Mouse (Mus musculus) midbrain, embryonic 13.5 days (tissue): ENCODE data around the gene Ifna15. TPM values are rescaled to one million over a fixed set of nuclear protein-coding genes. Genes with fewer than 3 reads are reported as not detected.
A peak's percentile ranks its signal among the peaks of the same experiment; 100 is the strongest.
"Not testable (repeated sequence)": the region's sequence is repeated elsewhere in the genome, so short reads cannot be mapped to it uniquely, and the experiment has no call there.

ENCODE experiments used
- ATAC-seq: fragments of 200-750 bp; cut with Nextera tagmentation; 2 replicates; pipeline ENCODE4 v1.8.0; 2017; ENCODE audit warnings: mild to moderate bottlenecking, moderate TSS enrichment, moderate library complexity
- H3K27ac ChIP-seq: fragments of 300-500 bp; sonication (generic); 2 replicates; pipeline ENCODE4 v1.5.1; 2015; ENCODE audit warnings: inconsistent platforms, mild to moderate bottlenecking, moderate library complexity
- H3K27me3 ChIP-seq: fragments of 300-500 bp; sonication (generic); 2 replicates; pipeline ENCODE4 v1.6.1; 2015; ENCODE audit warnings: mild to moderate bottlenecking, inconsistent platforms
- H3K36me3 ChIP-seq: fragments of 300-500 bp; sonication (generic); 2 replicates; pipeline ENCODE4 v1.6.1; 2015; ENCODE audit warnings: mild to moderate bottlenecking, inconsistent platforms
- H3K4me1 ChIP-seq: fragments of 300-500 bp; sonication (generic); replicated peaks from 2 replicates; pipeline ENCODE4 v1.6.1; 2015; ENCODE audit warnings: inconsistent platforms
- H3K4me2 ChIP-seq: fragments of 300-500 bp; sonication (generic); replicated peaks from 2 replicates; pipeline ENCODE4 v1.6.1; 2015; ENCODE audit warnings: moderate library complexity, mild to moderate bottlenecking, inconsistent platforms
- H3K4me3 ChIP-seq: fragments of 300-500 bp; sonication (generic); replicated peaks from 2 replicates; pipeline ENCODE4 v1.5.1; 2015; ENCODE audit warnings: mild to moderate bottlenecking, inconsistent platforms
- H3K9ac ChIP-seq: fragments of 300-500 bp; sonication (generic); replicated peaks from 2 replicates; pipeline ENCODE4 v1.6.1; 2015; ENCODE audit warnings: mild to moderate bottlenecking, inconsistent platforms
- H3K9me3 ChIP-seq: fragments of 300-500 bp; sonication (generic); 2 replicates; pipeline ENCODE4 v1.6.1; 2016; ENCODE audit warnings: mild to moderate bottlenecking, inconsistent platforms
- WGBS: fragments of 180-500 bp; shearing (Covaris S2); methylation state at CpG from one replicate; pipeline ENCODE4 v1.1.7; 2015; 5-methylcytosine and 5-hydroxymethylcytosine counted together
- polyA plus RNA-seq: library from polyadenylated mRNA; unstranded; fragments of >200 nt; fragmentation: Nextera tagmentation; extraction: Ambion mirVana; gene quantifications from 2 replicates; pipeline ENCODE4 v1.2.1, GENCODE M21; 2015

Gene Ifna15
- not detected in 2 replicates for polyA plus RNA-seq

DNA sequence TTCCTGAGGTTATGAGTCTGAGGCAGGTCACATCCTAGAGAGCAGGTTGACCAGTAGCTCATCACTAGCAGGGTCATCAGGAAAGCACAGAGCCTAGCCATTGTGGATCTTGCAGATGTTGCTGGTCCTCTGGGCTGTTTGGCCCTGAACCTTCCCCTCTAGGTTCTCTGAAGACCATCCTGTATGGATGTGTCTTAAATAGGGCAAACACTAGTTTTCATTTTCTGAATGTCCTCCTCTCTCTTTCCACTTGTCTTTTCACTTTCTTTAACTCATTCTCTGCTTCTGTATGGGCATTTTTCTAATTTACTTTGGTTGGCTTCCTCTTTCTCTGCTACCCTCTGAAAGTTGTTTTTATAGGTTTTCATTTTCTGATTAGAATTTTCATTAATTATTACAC is at the start of gene Ifna15:
Ifna15 (minus strand) TSS at position 101 of the 400 bp plus-strand sequence.
- H3K4me2 ChIP-seq, H3K36me3 ChIP-seq, H3K9ac ChIP-seq, H3K27me3 ChIP-seq, H3K9me3 ChIP-seq, H3K27ac ChIP-seq, ATAC-seq, H3K4me1 ChIP-seq, H3K4me3 ChIP-seq: not testable (repeated sequence)

GRCm38 (mm10) chr4:88603276-88603675 is 45.2 kb upstream of the Ifna15 start, which contains the start of gene Ifna12:
TSS of gene Ifna12 (minus strand) at chr4:88603376.
- no peak within 1 kb of the TSS for H3K9ac ChIP-seq
- no peaks in the 10 kb centered on the region for H3K27me3 ChIP-seq
- no peaks in the 10 kb centered on the region for H3K4me1 ChIP-seq
- ATAC-seq, result no peak
- no peak within 1 kb of the TSS for H3K27ac ChIP-seq
- no peak within 1 kb of the TSS for H3K4me3 ChIP-seq
- H3K9me3 ChIP-seq, result no peaks in the 10 kb centered on the region
- H3K36me3 ChIP-seq, result no peaks in the 10 kb centered on the region
- H3K4me2 ChIP-seq, result no peak within 1 kb of the TSS

GRCm38 (mm10) chr4:88592285-88592684 is 34.2 kb upstream of the Ifna15 start, which contains the start of gene Ifna9:
TSS of gene Ifna9 (minus strand) at chr4:88592385.
- Histone ChIP-seq H3K4me1 (no peaks in the 10 kb centered on the region), H3K36me3 (no peaks in the 10 kb centered on the region), H3K9me3 (no peaks in the 10 kb centered on the region), H3K4me3 (no peak within 1 kb of the TSS), H3K27ac (no peak within 1 kb of the TSS), H3K9ac (no peak within 1 kb of the TSS), H3K27me3 (no peaks in the 10 kb centered on the region), H3K4me2 (no peak within 1 kb of the TSS)
- 90% methylated on average over 1 of the region's 1 CpGs for WGBS
- ATAC-seq, result no peak

GRCm38 (mm10) chr4:88571698-88572097 is 13.7 kb upstream of the Ifna15 start, which contains the start of gene Ifna14:
TSS of gene Ifna14 (minus strand) at chr4:88571798.
- H3K9me3 ChIP-seq, result no peaks in the 10 kb centered on the region
- no peak for ATAC-seq
- H3K4me2 ChIP-seq, result no peak within 1 kb of the TSS
- 84% methylated on average over 1 of the region's 1 CpGs for WGBS
- no peak within 1 kb of the TSS for H3K9ac ChIP-seq
- H3K4me3 ChIP-seq, result no peak within 1 kb of the TSS
- H3K27me3 ChIP-seq, result no peaks in the 10 kb centered on the region
- no peaks in the 10 kb centered on the region for H3K36me3 ChIP-seq
- no peaks in the 10 kb centered on the region for H3K4me1 ChIP-seq
- no peak within 1 kb of the TSS for H3K27ac ChIP-seq

DNA sequence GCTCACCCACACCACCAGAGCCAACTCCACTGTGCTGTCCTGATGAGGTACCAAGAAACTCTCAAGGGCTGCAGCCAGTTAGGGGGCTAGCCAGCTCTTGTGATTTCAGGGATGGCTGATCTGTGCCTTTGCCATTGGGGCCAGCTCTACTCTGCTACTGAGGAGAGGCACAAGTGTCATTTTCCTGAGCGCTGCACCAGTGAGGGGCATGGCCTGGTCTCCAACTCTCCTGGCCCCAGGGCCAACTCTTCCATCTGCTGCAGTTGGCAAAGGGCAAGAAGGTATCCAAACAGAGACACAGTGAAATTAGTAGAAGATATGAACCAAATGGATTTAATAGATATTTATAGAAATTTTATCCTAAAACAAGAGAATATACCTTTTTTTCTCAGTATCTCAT is 3.7 kb upstream of the Ifna15 start:
- Histone ChIP-seq H3K27ac (no peak overlapping the region), H3K27me3 (no peaks in the 10 kb centered on the region), H3K4me1 (no peaks in the 10 kb centered on the region), H3K9me3 (no peaks in the 10 kb centered on the region), H3K4me3 (no peak overlapping the region), H3K36me3 (no peaks in the 10 kb centered on the region), H3K9ac (no peak overlapping the region), H3K4me2 (no peak overlapping the region)
- WGBS, result 97% methylated on average over 1 of the region's 1 CpGs
- ATAC-seq, result no peak

- Histone ChIP-seq H3K27ac (no peak overlapping the region), H3K4me3 (peak overlapping the region; percentile 22; the same call in 1 of the 2 replicates), H3K27me3 (no peaks in the 10 kb centered on the region), H3K4me1 (peaks cover 7% of the 10 kb centered on the region; the same call in 1 of the 2 replicates), H3K4me2 (peak overlapping the region; percentile 42), H3K9ac (no peak overlapping the region), H3K9me3 (no peaks in the 10 kb centered on the region), H3K36me3 (no peaks in the 10 kb centered on the region)
- 37% methylated on average over 22 of the region's 22 CpGs for WGBS
- peak; percentile 58 for ATAC-seq
Observed at GRCm38 (mm10) chr4:88550161-88550945, 7.7 kb downstream of the Ifna15 start.

DNA sequence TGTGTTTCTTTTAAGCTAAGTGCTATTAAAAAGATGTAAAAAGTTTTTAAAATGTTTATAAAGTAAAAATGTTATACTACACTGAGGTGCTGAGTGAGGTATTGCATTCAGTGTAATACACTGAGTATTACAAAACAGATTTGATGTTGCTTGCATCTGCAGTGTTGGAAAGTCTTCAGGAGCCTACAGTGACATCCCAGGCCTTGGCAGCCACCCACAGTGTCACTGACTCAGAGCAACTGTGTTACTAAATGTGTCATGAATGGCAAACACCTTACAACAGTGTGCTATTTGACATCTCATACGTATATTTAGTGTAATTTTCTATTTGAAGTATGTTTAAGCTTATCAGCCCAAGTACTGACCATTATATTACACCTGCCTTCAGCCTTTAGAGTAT is 10.1 kb downstream of the Ifna15 start:
- Histone ChIP-seq H3K4me3 (no peak overlapping the region), H3K9me3 (no peaks in the 10 kb centered on the region), H3K4me2 (no peak overlapping the region), H3K27me3 (no peaks in the 10 kb centered on the region), H3K36me3 (no peaks in the 10 kb centered on the region), H3K4me1 (peaks cover 7% of the 10 kb centered on the region; the same call in 1 of the 2 replicates), H3K27ac (no peak overlapping the region), H3K9ac (no peak overlapping the region)
- no peak for ATAC-seq
- 81% methylated on average over 1 of the region's 1 CpGs for WGBS

DNA sequence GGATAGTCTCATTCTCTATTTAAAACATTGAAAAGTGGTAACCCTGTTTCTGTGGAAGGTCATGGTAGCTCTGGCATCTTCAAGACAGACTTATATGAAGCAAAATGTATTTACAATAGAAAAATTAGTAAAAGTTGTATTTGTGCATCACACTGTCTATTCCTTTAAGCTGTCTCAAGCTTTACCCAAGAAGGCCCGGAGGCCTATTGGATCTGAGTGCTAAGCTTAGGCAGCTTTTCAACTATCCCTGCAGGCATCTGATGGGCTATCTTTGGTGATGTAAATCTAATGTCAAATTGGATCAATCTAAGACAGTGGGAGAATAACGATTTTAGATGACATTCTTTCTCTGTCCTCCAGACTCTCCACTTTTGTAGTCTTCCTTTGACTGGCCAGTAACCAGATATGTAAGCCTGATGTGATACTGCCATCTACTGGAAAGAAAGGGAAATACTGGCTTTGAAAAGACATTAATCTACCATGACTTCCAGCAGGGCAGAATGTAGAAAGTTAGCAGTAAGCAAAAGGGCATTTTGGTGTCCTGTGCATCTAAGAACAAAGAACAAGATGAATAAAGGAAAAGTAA is 14.3 kb downstream of the Ifna15 start:
- no peak overlapping the region for H3K27ac ChIP-seq
- no peaks in the 10 kb centered on the region for H3K36me3 ChIP-seq
- no peak overlapping the region for H3K4me3 ChIP-seq
- H3K4me2 ChIP-seq, result no peak overlapping the region
- no peaks in the 10 kb centered on the region for H3K4me1 ChIP-seq
- peak; percentile 90 for ATAC-seq
- H3K9me3 ChIP-seq, result no peaks in the 10 kb centered on the region
- 31% methylated on average over 2 of the region's 2 CpGs for WGBS
- H3K9ac ChIP-seq, result no peak overlapping the region
- H3K27me3 ChIP-seq, result no peaks in the 10 kb centered on the region

- Histone ChIP-seq H3K9me3 (no peaks in the 10 kb centered on the region), H3K36me3 (no peaks in the 10 kb centered on the region), H3K4me3 (no peak overlapping the region), H3K27ac (no peak overlapping the region), H3K27me3 (no peaks in the 10 kb centered on the region), H3K4me2 (no peak overlapping the region), H3K4me1 (no peaks in the 10 kb centered on the region), H3K9ac (no peak overlapping the region)
- no peak for ATAC-seq
- 86% methylated on average over 12 of the region's 12 CpGs for WGBS
Observed at GRCm38 (mm10) chr4:88537328-88537727, 20.7 kb downstream of the Ifna15 start.

GRCm38 (mm10) chr4:88536640-88537039 is 21.4 kb downstream of the Ifna15 start:
- WGBS, result 79% methylated on average over 7 of the region's 7 CpGs

DNA sequence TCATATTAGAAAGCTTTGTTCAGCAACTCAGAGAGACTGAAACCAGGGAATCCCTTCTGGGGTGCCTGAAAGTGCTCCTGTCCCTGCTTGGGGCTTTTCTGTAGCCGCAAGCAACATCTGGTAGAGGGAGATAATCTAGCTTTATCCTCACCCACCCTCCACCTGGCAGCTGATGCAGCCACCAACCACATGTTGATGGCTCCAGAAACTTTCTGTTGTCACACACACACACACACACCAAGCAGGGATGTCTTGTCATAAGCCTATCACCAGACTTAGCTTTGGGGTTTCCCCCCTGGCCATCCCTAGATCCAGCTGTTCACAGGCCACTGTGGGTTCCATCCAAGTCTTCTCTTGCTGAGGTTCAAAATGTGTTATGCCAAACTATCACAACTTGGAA is 22.3 kb downstream of the Ifna15 start:
- 96% methylated on average over 1 of the region's 1 CpGs for WGBS
- H3K27me3 ChIP-seq, result no peaks in the 10 kb centered on the region
- H3K9ac ChIP-seq, result no peak overlapping the region
- no peak overlapping the region for H3K27ac ChIP-seq
- H3K4me1 ChIP-seq, result no peaks in the 10 kb centered on the region
- no peaks in the 10 kb centered on the region for H3K9me3 ChIP-seq
- H3K36me3 ChIP-seq, result no peaks in the 10 kb centered on the region
- no peak overlapping the region for H3K4me3 ChIP-seq
- no peak overlapping the region for H3K4me2 ChIP-seq
- no peak for ATAC-seq

More at GRCm38 (mm10) chr4:88536640-88537039, 21.4 kb downstream of the Ifna15 start:
- no peaks in the 10 kb centered on the region for H3K4me1 ChIP-seq
- no peak overlapping the region for H3K4me3 ChIP-seq
- no peak overlapping the region for H3K9ac ChIP-seq
- H3K9me3 ChIP-seq, result no peaks in the 10 kb centered on the region
- ATAC-seq, result no peak
- H3K27me3 ChIP-seq, result no peaks in the 10 kb centered on the region
- H3K36me3 ChIP-seq, result no peaks in the 10 kb centered on the region
- no peak overlapping the region for H3K27ac ChIP-seq
- no peak overlapping the region for H3K4me2 ChIP-seq

- Histone ChIP-seq H3K27me3 (no peaks in the 10 kb centered on the region), H3K4me3 (no peak overlapping the region), H3K36me3 (no peaks in the 10 kb centered on the region), H3K9me3 (no peaks in the 10 kb centered on the region), H3K4me1 (no peaks in the 10 kb centered on the region), H3K9ac (no peak overlapping the region), H3K4me2 (no peak overlapping the region), H3K27ac (no peak overlapping the region)
- no peak for ATAC-seq
- WGBS, result 85% methylated on average over 1 of the region's 1 CpGs
Observed at GRCm38 (mm10) chr4:88534903-88535302, 23.1 kb downstream of the Ifna15 start.
